Mouse (Mus musculus) spleen, embryonic (tissue): ENCODE measurements around the gene Carmil1.

ENCODE experiments used
- CTCF ChIA-PET: fragments of 350-600 bp; sonication (Branson Sonifier 250); formaldehyde crosslinking; loops from one replicate; lab custom pipeline; 2022; lab: Charles Lee

Gene Carmil1

GRCm38 (mm10) chr13:24220441-24220970 is 60.1 kb downstream of the Carmil1 start:
- CTCF ChIA-PET, result no interaction called here

- CTCF ChIA-PET, result no interaction called here
These were observed 69.4 kb downstream of the Carmil1 start for GRCm38 (mm10) chr13:24211229-24211628.

- CTCF ChIA-PET, result interaction anchor here (0.6 kb wide), 1 partner anchor 37 kb away, joined by 4 read pairs; no protein-coding TSS in a partner anchor
These were observed 74.5 kb downstream of the Carmil1 start for GRCm38 (mm10) chr13:24206097-24206496.

GRCm38 (mm10) chr13:24202314-24202713 is 78.3 kb downstream of the Carmil1 start:
- CTCF ChIA-PET, result no interaction called here

- CTCF ChIA-PET, result interaction anchor here (0.6 kb wide), 1 partner anchor 87 kb away, joined by 4 read pairs; no protein-coding TSS in a partner anchor
These were observed 80.6 kb downstream of the Carmil1 start for GRCm38 (mm10) chr13:24199861-24200543.

- CTCF ChIA-PET, result no interaction called here
These were observed 82.1 kb downstream of the Carmil1 start for GRCm38 (mm10) chr13:24198396-24198924.

- CTCF ChIA-PET, result no interaction called here
These were observed 85.2 kb downstream of the Carmil1 start for GRCm38 (mm10) chr13:24195371-24195770.

- CTCF ChIA-PET, result no interaction called here
These were observed 86.6 kb downstream of the Carmil1 start for GRCm38 (mm10) chr13:24194018-24194417.

- CTCF ChIA-PET, result no interaction called here
These were observed 89.5 kb downstream of the Carmil1 start for GRCm38 (mm10) chr13:24190875-24191663.

GRCm38 (mm10) chr13:24187026-24187425 is 93.6 kb downstream of the Carmil1 start:
- CTCF ChIA-PET, result no interaction called here

- CTCF ChIA-PET, result interaction anchor here (0.7 kb wide), 1 partner anchor 33 kb away, joined by 4 read pairs; no protein-coding TSS in a partner anchor
These were observed 95.0 kb downstream of the Carmil1 start for GRCm38 (mm10) chr13:24185641-24186040.

GRCm38 (mm10) chr13:24182878-24183277 is 97.7 kb downstream of the Carmil1 start:
- CTCF ChIA-PET, result no interaction called here

- CTCF ChIA-PET, result no interaction called here
These were observed 101.1 kb downstream of the Carmil1 start for GRCm38 (mm10) chr13:24179538-24179937.

- CTCF ChIA-PET, result no interaction called here
These were observed 103.0 kb downstream of the Carmil1 start for GRCm38 (mm10) chr13:24177600-24177999.

GRCm38 (mm10) chr13:24176835-24177234 is 103.8 kb downstream of the Carmil1 start:
- CTCF ChIA-PET, result no interaction called here

- CTCF ChIA-PET, result no interaction called here
These were observed 110.9 kb downstream of the Carmil1 start for GRCm38 (mm10) chr13:24169658-24170057.

GRCm38 (mm10) chr13:24163368-24163767 is 117.2 kb downstream of the Carmil1 start:
- CTCF ChIA-PET, result no interaction called here

GRCm38 (mm10) chr13:24161105-24161504 is 119.5 kb downstream of the Carmil1 start:
- CTCF ChIA-PET, result no interaction called here

GRCm38 (mm10) chr13:24159972-24160371 is 120.6 kb downstream of the Carmil1 start:
- CTCF ChIA-PET, result no interaction called here

GRCm38 (mm10) chr13:24159190-24159965 is 121.2 kb downstream of the Carmil1 start:
- CTCF ChIA-PET, result no interaction called here

- CTCF ChIA-PET, result interaction anchor here (0.5 to 0.6 kb wide), 2 partner anchors 88 to 955 kb away, joined by 3 to 4 read pairs; no protein-coding TSS in a partner anchor
These were observed 123.0 kb downstream of the Carmil1 start for GRCm38 (mm10) chr13:24157560-24158011.
